Mouse (Mus musculus) myocyte (in vitro differentiated cells): ENCODE measurements at regions not wholly inside any gene's neighbourhood (a gene's known extent, or its start where the extent isn't known, plus 50 kb on each side); places are given as distances from the start of the nearest gene placed in this dataset.

Experiments used
- E2F4 ChIP-seq: IDR thresholded peaks from one replicate; pipeline ENCODE4 v1.6.1; 2011; ENCODE audit warnings: mild to moderate bottlenecking, control low read depth, moderate library complexity; ENCODE audit not compliant: insufficient read depth
- MAX ChIP-seq: IDR thresholded peaks from one replicate; pipeline ENCODE4 v1.6.1; 2011; ENCODE audit warnings: low read depth, mild to moderate bottlenecking, control low read depth
- MYOD1 ChIP-seq, 3 experiments: IDR thresholded peaks; one replicate each; pipeline ENCODE4 v1.6.1; 2011; ENCODE audit warnings: control low read depth in 2 of 3, low read depth in 2 of 3, mild to moderate bottlenecking in 2 of 3, moderate library complexity in 1 of 3; ENCODE audit not compliant: insufficient read length in 2 of 3, control insufficient read depth in 1 of 3
- MYOG ChIP-seq, 3 experiments: IDR thresholded peaks; one replicate each; pipeline ENCODE4 v1.6.1; 2011; ENCODE audit warnings: control low read depth in 2 of 3, low read depth in 2 of 3, mild to moderate bottlenecking in 2 of 3; ENCODE audit not compliant: insufficient read length in 2 of 3, control insufficient read depth in 1 of 3, insufficient read depth in 1 of 3
- POLR2A ChIP-seq: IDR thresholded peaks from one replicate; pipeline ENCODE4 v1.6.1; 2011; ENCODE audit warnings: low read depth, mild to moderate bottlenecking, control low read depth, moderate library complexity; ENCODE audit not compliant: insufficient read length
- REST ChIP-seq: IDR thresholded peaks from one replicate; pipeline ENCODE4 v1.6.1; 2011; ENCODE audit warnings: mild to moderate bottlenecking, control low read depth, moderate library complexity; ENCODE audit not compliant: insufficient read depth, insufficient read length
- TCF12 ChIP-seq: IDR thresholded peaks from one replicate; pipeline ENCODE4 v1.6.1; 2011; ENCODE audit warnings: mild to moderate bottlenecking, control low read depth; ENCODE audit not compliant: poor library complexity, insufficient read depth, severe bottlenecking
- TCF3 ChIP-seq: IDR thresholded peaks from one replicate; pipeline ENCODE4 v1.6.1; 2011; ENCODE audit warnings: low read depth, control low read depth; ENCODE audit not compliant: insufficient read length
- USF1 ChIP-seq: IDR thresholded peaks from one replicate; pipeline ENCODE4 v1.6.1; 2011; ENCODE audit warnings: low read depth, mild to moderate bottlenecking, control low read depth, moderate library complexity

GRCm38 (mm10) chr19:33065274-33066200, 308.2 kb downstream of the Pten start:
- no peak for TF ChIP-seq MAX
- TF ChIP-seq TCF3, result no peak
- TF ChIP-seq POLR2A, result no peak
- no peak for TF ChIP-seq USF1
- no peak for TF ChIP-seq REST
- TF ChIP-seq MYOD1 (IDR thresholded peaks at IDR 0.05; ENCODE audit: control insufficient read depth in 1 of 3, insufficient read length in 2 of 3, low read depth in 2 of 3), result no peak
- no peak for TF ChIP-seq E2F4
- TF ChIP-seq TCF12, result no peak
- no peak for TF ChIP-seq MYOG (IDR thresholded peaks at IDR 0.05; ENCODE audit: control insufficient read depth in 1 of 3, insufficient read depth in 1 of 3, insufficient read length in 2 of 3, low read depth in 2 of 3)
